Mouse (Mus musculus) heart, postnatal 0 days (tissue): Measurements from ENCODE around the gene Cecr2.

Experiments
- CTCF ChIP-seq: IDR thresholded peaks from 2 replicates; pipeline ENCODE4 v1.5.1; 2016; ENCODE audit warnings: antibody characterized with exemption, control low read depth, low read depth
- EP300 ChIP-seq: IDR thresholded peaks from 2 replicates; pipeline ENCODE4 v1.6.1; 2016; ENCODE audit warnings: antibody characterized with exemption, low read depth

DNA sequence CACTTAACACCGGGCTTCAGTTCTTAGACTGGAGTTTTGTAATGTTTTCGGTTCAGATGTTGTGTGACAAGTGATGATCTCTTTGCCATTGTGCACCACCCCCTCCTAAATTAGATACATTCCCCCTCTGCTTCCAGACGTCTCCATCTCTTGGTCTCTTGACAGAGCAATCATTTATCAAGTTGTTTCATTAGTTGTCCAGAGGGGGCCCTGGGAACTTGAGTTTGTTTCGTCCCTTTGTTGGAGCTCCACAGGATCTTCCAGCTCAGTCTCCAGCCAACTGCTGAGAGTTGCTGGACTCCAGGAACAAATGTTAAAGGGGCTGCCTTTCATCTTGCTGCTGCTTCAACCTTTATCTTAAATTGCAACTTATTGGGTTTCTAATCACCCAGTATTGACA lies 34.1 kb downstream of the Cecr2 start:
- TF ChIP-seq CTCF (no peak), EP300 (no peak)
